Mouse (Mus musculus): ENCODE data around the gene Tex36. TPM values are rescaled to one million over a fixed set of nuclear protein-coding genes. Genes with fewer than 3 reads are reported as not detected.

The Tex36 gene
- not detected in 2 replicates for polyA plus RNA-seq (2015; fragmentation: Nextera tagmentation; extraction: Ambion mirVana)

GRCm38 (mm10) chr7:133602058-133602457, at the start of gene Tex36:
TSS of gene Tex36 (minus strand) at chr7:133602158.

GRCm38 (mm10) chr7:133637361-133638305, 35.7 kb upstream of the Tex36 start, which contains the start of gene Edrf1:
TSS of gene Edrf1 (plus strand) at chr7:133637543.

Other genes starting within 250 kb of the Tex36 start
- 7.8 and 8.2 TPM in 2 replicates for gene Edrf1, start 35.4 kb upstream of the Tex36 start, polyA plus RNA-seq (2015; fragmentation: Nextera tagmentation; extraction: Ambion mirVana)
- gene Mmp21, start 77.9 kb upstream of the Tex36 start, polyA plus RNA-seq (2015; fragmentation: Nextera tagmentation; extraction: Ambion mirVana), result 0.10 TPM in 1 of 2 replicates, not detected in the other
- 97.6 and 116 TPM in 2 replicates for gene Bccip, start 107.2 kb upstream of the Tex36 start, polyA plus RNA-seq (2015; fragmentation: Nextera tagmentation; extraction: Ambion mirVana)
- gene Uros, start 107.9 kb upstream of the Tex36 start, polyA plus RNA-seq (2015; fragmentation: Nextera tagmentation; extraction: Ambion mirVana), result 18.4 and 18.5 TPM in 2 replicates
- 0.49 and 0.52 TPM in 2 replicates for gene Fank1, start 174.7 kb upstream of the Tex36 start, polyA plus RNA-seq (2015; fragmentation: Nextera tagmentation; extraction: Ambion mirVana)
- gene Dhx32, start 180.6 kb upstream of the Tex36 start, polyA plus RNA-seq (2015; fragmentation: Nextera tagmentation; extraction: Ambion mirVana), result 33.0 and 38.0 TPM in 2 replicates